Mouse (Mus musculus) 3134 (cell line): ENCODE data around the gene Mob1b.
A peak's percentile ranks its signal among the peaks of the same experiment; 100 is the strongest.

ENCODE experiments used
- DNase-seq: peaks from one replicate; pipeline ENCODE4 v3.0.0-alpha.2; 2011; ENCODE audit warnings: low spot score; ENCODE audit not compliant: insufficient read length; ENCODE audit errors: extremely low read depth

Mob1b gene

GRCm38 (mm10) chr5:88720116-88721002 is at the start of gene Mob1b:
TSS of gene Mob1b (plus strand) at chr5:88720855.
- peak; percentile 98 for DNase-seq

DNA sequence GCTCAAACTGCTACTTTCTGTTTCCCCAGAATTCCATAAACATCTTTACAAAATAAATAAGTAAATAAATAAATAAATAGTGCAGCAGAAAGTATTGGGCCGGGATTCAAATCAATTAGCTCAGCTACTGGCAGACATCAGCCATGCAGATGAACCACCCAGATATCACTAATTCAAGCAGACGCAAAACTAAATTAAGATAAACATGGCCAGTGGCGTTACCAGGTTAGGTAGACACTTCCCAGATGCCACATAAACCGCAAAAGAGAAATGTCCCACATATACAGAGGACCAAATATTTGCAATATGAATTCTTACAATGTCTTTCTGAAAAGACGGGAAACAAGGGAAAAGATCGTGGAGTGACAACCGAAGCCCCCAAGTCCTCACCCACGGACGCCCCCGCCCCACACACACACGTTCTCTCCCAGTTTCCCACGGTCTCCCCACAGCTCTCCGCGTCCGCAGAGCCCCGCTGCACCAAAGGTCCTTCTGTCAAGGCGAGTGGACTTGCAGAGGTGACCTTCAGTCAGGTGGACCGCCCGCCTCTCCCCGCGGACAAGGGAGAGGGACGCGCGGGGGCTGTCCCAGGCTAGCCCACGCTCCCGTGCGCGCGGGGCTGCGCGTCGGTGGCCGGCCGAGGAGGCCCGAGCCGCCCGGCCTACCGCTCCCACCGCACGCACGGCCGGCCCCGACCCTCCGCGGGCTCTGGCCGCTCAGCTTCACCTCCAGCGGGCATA is 45.8 kb upstream of the Mob1b start:
- DNase-seq, result no peak

DNA sequence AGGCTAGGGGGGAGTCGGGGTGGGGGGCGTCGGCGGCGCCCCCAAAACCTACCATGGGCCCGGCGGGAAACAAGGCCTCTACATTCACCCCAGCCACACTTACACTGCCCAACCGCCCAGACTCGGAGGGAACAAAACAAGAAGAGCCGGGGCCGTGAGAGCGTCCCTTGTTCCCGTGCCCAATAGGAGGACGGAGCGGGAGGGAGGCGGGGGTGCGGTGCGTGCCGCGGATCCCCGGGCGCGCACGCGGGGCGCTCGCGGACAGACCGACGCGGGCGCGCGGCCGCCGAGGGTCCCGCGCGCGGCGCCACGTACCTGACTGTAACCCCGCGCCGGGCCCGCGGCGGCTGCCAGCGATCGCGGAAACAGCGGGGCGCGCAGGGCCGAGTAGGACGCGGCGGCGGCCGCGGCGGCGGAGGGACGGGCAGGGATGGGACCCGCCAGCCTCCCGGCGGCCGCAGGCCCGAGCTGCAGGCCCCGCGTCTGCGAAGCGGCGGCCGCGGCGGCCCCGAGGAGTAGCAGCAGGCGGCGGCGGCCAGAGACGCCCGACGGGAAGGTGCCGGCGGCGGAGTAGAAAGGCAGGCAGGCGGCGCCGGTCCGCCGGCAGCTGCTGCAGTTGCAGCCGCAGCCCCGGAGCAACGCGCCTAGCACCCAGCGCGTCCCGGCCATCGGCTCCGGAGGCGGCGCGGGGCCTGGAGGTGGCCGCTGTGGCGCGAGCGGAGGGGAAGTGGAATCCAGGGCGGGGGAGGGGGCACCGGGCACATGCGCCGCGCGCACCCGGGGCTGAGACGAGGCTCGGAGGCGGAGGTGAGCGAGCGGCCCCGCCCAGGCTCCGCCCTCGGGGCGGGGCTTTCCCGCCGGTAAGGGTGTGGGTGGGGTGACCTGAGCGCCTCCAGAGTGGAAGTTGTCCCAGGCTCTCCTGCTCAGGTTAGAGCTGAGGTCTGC is 44.9 kb upstream of the Mob1b start, which contains the start of gene Grsf1:
Grsf1 (minus strand) TSS at position 729 of the 945 bp plus-strand sequence.
- DNase-seq, result peak; percentile 90

DNA sequence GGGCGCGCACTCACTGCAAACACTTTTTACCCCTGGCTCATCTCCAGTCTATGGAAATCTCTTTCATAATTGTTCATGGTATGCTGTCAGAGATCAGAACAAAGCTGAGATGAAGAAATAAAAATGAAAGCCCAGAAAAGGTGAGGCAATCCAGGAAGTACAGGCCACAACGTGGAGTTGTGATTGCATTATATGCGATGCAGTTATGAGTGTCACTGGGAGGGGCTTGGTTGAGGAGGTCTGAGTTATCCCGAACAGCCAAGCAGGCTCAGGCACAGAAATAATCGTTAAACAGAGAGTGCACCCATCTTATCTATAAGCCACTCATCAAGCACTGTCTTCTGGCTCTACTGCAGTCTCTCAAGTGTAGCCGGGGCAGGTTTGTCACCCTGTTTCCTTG is 41.7 kb upstream of the Mob1b start:
- DNase-seq, result no peak

DNA sequence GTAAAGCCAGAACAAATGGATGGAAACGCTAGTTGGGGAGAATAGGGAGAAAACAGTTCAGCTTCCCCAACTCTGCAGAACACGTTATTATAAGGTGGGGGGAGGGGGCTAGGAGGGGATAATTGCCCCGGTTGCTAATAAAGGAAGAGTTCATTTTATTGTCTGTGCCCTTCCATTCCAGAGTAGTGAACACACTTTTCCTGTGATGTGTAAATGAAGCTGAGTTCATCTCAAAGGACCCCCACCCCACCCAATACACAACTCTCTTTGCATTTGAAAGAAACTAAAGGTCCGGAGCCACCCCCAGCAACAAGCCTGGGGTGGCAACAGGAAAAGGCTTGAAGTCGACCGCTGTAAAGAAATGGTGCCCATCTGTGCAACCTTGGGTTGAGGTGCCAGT is 41.3 kb upstream of the Mob1b start:
- no peak for DNase-seq

DNA sequence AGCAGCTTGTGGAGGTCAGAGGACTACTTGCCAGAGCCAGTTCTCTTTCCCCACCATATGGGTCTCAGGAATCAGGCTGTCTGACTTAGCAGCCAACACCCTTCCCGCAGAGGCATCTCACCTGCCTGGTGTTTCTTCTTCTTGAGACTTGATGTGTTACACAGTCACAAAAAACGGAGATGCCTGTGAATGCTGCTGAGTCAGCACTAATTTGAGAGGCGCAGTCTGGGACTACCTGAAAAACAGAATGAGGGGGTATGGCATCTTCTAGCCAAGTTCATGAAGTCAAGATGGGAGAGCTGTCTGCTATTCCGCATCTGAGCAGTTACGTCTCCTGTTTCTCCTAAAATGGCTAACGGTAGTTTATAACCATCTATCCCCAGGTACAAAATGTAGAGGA is 40.1 kb upstream of the Mob1b start:
- no peak for DNase-seq

DNA sequence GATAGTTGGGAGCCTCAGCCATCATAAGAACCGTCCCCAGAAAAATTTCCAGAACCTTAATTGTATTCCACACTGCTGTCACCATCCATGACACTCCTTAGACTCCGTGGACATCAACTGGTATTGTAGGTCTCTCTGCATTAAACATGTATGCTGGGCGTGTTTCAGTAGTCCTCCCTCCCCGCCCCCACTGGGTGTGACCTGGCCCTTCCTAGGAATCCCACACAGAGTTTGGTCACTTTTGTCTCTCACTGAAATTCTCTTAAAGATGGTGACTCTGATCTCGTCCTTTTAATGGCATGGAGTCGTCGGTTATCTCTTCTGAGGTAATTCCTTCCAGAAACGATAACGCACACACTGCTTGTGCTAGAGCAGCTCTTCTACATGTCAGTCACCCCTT is 36.9 kb upstream of the Mob1b start:
- no peak for DNase-seq

DNA sequence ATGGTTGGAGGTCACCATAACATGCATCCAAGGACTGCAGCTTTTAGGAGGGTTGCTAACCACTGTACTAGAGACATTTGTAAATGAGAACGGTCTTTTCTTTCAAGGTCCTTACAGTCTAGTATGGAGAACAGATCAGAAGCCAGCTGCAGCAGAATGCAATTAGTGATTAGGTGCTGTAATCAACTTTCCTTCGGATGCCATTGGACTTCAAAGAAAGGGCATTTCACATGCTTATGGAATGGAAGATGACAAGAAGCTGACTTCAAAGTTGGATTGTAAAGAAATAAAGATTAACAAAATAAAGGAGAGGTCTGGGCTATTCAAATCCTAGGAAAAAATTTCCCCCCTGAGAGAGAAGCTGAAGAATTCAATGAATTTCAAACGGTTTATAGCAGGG is 36.4 kb upstream of the Mob1b start:
- DNase-seq, result no peak

DNA sequence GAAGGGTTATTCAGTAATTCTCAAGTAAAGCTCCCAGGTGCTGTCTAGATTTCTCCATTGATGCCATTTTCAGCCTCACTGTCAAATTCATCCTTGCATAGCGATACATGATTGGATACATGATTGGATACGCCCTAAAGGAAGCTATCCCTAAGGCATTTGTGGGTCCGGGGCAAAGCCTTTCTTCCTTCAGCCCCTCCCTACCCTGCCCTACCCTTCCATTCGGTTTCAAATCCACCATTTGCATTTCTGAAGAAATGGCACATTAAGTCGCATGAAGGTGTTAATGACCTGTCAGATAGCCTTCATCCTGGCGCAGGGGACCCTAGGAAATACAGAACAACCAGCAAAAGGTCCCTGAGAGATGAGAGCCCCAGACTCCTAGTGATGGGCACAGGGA is 35.3 kb upstream of the Mob1b start:
- DNase-seq, result no peak

- no peak for DNase-seq
These were observed 34.8 kb upstream of the Mob1b start for GRCm38 (mm10) chr5:88685745-88686299.

GRCm38 (mm10) chr5:88687996-88688406 is 32.7 kb upstream of the Mob1b start:
- DNase-seq, result peak; percentile 36

DNA sequence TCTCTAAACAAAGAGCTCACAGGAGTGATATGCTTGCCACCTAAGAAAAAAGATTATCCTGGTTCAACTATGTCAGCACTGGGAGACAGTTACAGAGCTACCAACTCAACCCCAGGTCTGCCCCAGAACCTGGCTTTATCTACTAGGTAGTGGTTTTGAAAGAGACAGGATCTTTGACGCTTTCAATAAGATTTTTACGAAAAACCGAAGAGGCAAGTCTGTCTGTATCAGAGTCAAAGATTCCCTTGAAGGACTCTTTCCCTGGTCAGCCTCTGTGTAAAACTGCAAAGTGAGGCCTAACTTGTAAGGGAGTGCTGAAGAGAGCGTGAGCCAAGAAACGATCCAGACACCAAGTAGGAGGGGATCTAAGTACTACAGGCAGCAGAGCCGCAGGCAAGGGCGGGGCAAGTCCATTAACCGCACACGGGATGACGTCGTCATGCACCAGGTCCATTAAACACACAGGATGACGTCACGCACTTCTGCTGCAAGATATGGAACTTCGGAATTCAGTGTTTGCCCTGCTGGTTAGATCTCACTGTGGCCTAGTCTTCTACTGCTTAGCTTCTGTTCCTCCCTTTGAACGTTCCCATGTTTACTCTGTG is 32.0 kb upstream of the Mob1b start:
- DNase-seq, result peak; percentile 59

- peak; percentile 28 for DNase-seq
These were observed 31.2 kb upstream of the Mob1b start for GRCm38 (mm10) chr5:88689279-88689938.

- DNase-seq, result no peak
These were observed 29.8 kb upstream of the Mob1b start for GRCm38 (mm10) chr5:88690681-88691505.

DNA sequence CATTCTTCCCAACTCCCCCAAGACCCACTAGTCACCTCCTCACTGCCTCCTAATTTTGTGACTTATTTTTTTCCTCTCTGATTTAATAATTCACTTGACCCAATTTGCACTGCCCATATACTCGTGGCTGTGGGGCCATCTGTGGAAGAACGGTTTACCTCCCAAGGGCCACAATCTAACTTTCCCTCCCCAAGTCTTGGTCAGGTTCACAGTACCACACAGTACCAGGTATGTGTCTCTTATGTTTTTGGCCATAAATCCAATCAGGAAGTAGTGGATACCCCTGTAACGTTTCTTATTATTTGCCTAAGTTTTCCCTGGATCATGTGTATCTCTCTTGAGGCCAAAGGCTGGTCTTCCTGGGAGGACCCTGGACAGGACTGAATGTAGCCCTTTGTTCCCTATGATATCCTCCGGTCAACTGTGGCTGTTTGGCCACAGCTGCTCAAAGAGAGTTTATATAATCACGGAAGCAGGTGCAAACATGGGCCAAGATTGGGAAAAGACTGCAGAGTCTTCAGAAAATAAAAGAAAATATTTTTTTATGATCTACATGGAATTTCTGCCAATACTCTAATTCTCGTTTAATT is 29.1 kb upstream of the Mob1b start:
- DNase-seq, result no peak

DNA sequence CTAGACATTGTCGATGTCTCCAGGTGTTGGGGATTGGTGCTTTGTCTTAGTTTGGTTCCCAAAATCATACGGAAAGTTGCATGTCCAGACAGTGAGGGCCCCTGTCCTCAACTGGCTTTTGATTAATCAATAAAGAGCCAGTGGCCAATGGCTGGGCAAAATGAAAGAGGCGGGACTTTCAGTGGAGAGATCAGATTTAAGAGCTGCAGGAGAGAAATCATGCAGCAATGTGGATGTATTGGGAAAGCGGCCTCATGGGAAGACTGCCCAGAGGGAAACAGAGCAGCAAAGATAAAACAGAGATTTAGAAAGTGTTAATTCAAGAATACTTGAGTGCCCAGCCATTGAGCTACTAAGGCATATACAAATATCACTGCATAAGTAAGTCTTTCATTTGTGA is 28.1 kb upstream of the Mob1b start:
- no peak for DNase-seq

DNA sequence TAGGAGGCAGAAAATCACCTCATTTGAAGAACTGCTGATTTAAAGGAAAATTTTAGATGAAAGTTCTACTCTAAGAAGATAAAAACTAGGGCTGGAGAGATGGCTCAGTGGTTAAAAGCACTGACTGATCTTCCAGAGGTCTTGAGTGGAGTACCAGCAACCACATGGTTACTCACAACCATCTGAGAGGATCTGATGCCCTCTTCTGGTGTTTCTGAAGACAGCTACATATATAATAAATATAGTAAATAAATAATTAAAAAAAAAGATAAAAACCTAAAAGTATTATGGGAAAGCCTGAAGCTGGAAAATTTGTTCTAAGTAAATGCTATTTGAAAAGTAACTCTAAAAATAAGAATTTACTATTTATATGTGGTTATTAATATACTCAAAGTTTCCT is 27.6 kb upstream of the Mob1b start:
- no peak for DNase-seq

- DNase-seq, result no peak
These were observed 23.4 kb upstream of the Mob1b start for GRCm38 (mm10) chr5:88697291-88697690.
